Mouse (Mus musculus): ENCODE measurements around the gene Fbxo22. TPM values are rescaled to one million over a fixed set of nuclear protein-coding genes. Genes with fewer than 3 reads are reported as not detected.

Gene Fbxo22
- polyA plus RNA-seq, 1 experiment from 2014 or later, result 41.7 TPM

Other genes starting within 250 kb of the Fbxo22 start
- not detected in 3 replicates for gene Chrna5, start 228.0 kb upstream of the Fbxo22 start, polyA plus RNA-seq (2018)
- gene Chrna3, start 182.4 kb upstream of the Fbxo22 start, polyA plus RNA-seq (2018), result not detected in 3 replicates
- gene Chrnb4, start 160.1 kb upstream of the Fbxo22 start, polyA plus RNA-seq (2018), result not detected in 3 replicates
- gene Ube2q2, start 60.1 kb upstream of the Fbxo22 start, polyA plus RNA-seq (2018), result 35.8 to 55.3 TPM (median 43.9 TPM) in 3 replicates
- 0.30 to 1.0 TPM (median 0.40 TPM) in 3 replicates for gene Nrg4, start 117.9 kb downstream of the Fbxo22 start, polyA plus RNA-seq (2018)
- 0.10 to 0.22 TPM in 2 of 3 replicates, not detected in the other for gene Tmem266, start 118.0 kb downstream of the Fbxo22 start, polyA plus RNA-seq (2018)